Mouse (Mus musculus) limb, embryonic 11.5 days (tissue): ENCODE results near the gene Zfp46. TPM values are rescaled to one million over a fixed set of nuclear protein-coding genes. Genes with fewer than 3 reads are reported as not detected.

Source experiments
- ATAC-seq: fragments of 200-750 bp; cut with Nextera tagmentation; 2 replicates; pipeline ENCODE4 v1.8.0; 2017; ENCODE audit warnings: low read depth; ENCODE audit not compliant: insufficient number of reproducible peaks, low FRiP score, low TSS enrichment
- DNase-seq: peaks from one replicate; pipeline ENCODE4 v3.0.0-alpha.2; 2015; ENCODE audit warnings: low spot score
- H3K27ac ChIP-seq: fragments of 300-500 bp; sonication (generic); replicated peaks from 2 replicates; pipeline ENCODE4 v1.5.1; 2014; ENCODE audit warnings: low read depth, mild to moderate bottlenecking, low read length
- H3K27me3 ChIP-seq: fragments of 300-500 bp; sonication (generic); 2 replicates; pipeline ENCODE4 v1.6.1; 2014; ENCODE audit warnings: mild to moderate bottlenecking, low read length, mixed read lengths; ENCODE audit not compliant: control insufficient read depth, insufficient read depth
- H3K36me3 ChIP-seq: fragments of 300-500 bp; sonication (generic); 2 replicates; pipeline ENCODE4 v1.6.1; 2014; ENCODE audit warnings: mild to moderate bottlenecking, low read length, moderate library complexity, mixed read lengths; ENCODE audit not compliant: control insufficient read depth, insufficient read depth
- H3K4me1 ChIP-seq: fragments of 300-500 bp; sonication (generic); 2 replicates; pipeline ENCODE4 v1.6.1; 2014; ENCODE audit warnings: low read length, mixed read lengths; ENCODE audit not compliant: control insufficient read depth, insufficient read depth
- H3K4me2 ChIP-seq: fragments of 300-500 bp; sonication (generic); 2 replicates; pipeline ENCODE4 v1.6.1; 2014; ENCODE audit warnings: low read depth, mild to moderate bottlenecking, moderate library complexity; ENCODE audit not compliant: severe bottlenecking
- H3K4me3 ChIP-seq: fragments of 300-500 bp; sonication (generic); 2 replicates; pipeline ENCODE4 v1.5.1; 2014; ENCODE audit warnings: low read depth, low read length
- H3K9ac ChIP-seq: fragments of 300-500 bp; sonication (generic); 2 replicates; pipeline ENCODE4 v1.6.1; 2014; ENCODE audit warnings: mild to moderate bottlenecking, low read length
- H3K9me3 ChIP-seq: fragments of 300-500 bp; sonication (generic); 2 replicates; pipeline ENCODE4 v1.6.1; 2016; ENCODE audit warnings: low read length; ENCODE audit not compliant: control insufficient read depth
- WGBS: fragments of 180-500 bp; shearing (Covaris S2); extraction: QIAGEN DNeasy Blood & Tissue Kit; methylation state at CpG from one replicate; pipeline ENCODE4 v1.1.7; 2014; 5-methylcytosine and 5-hydroxymethylcytosine counted together
- polyA plus RNA-seq: library from polyadenylated mRNA; unstranded; fragments of >200 nt; fragmentation: Nextera tagmentation; extraction: Ambion mirVana; gene quantifications from 2 replicates; pipeline ENCODE4 v1.2.1, GENCODE M21; 2014

The Zfp46 gene
- polyA plus RNA-seq, 1 experiment from 2014 or later = 25.3 TPM

DNA sequence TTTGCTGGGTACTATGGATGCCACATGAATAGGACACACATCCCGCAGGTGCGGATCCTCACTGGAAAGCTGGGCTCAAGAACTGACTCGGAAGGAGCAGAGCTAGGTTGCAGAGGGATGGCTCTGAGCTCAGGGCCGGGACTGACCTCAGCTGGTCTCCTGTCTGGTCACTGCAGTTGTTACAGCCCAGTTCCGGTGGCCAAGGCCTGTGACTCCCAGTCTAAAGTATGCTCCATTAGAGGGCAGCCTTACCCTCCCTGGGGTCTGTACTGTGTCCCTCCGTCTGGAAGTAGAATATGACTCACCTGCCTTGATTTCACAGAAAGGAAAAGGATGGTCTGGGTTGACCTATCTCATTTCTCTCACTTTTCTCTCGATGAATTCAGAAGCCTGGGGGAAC lies 40.3 kb upstream of the Zfp46 start:
- Histone ChIP-seq H3K27me3 (peaks cover 49% of the 10 kb centered on the region), H3K36me3 (no peaks in the 10 kb centered on the region), H3K4me3 (no peak overlapping the region), H3K9me3 (no peaks in the 10 kb centered on the region; the same call in 1 of the 2 replicates), H3K4me1 (peaks cover 32% of the 10 kb centered on the region), H3K27ac (no peak overlapping the region), H3K9ac (no peak overlapping the region), H3K4me2 (no peak overlapping the region)
- DNase-seq = no peak
- no peak for ATAC-seq
- WGBS = 61% methylated on average over 7 of the region's 7 CpGs

DNA sequence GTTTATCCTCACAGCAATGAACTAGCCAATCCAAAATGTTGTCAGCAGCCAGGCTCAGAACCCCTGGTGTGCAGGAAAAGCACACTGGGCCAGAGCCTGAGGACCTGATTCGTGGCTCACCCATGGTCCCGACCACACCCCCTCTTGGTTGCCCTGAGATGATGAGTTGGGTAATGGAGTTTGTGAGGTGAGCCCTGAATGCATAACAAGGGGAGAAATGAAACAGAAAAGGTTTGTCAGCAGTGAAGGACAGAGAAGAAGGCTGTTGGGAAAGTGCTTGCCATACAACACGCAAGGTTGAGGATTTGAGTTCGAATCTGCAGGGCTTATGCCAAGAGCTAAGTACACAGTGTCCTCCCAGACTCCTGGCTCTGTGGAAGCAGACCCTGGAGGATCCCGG lies 38.8 kb upstream of the Zfp46 start:
- Histone ChIP-seq H3K4me2 (no peak overlapping the region), H3K4me1 (peaks cover 36% of the 10 kb centered on the region), H3K27me3 (peaks cover 53% of the 10 kb centered on the region), H3K4me3 (no peak overlapping the region), H3K9ac (no peak overlapping the region), H3K27ac (no peak overlapping the region), H3K36me3 (no peaks in the 10 kb centered on the region), H3K9me3 (no peaks in the 10 kb centered on the region)
- DNase-seq = no peak
- ATAC-seq = no peak
- WGBS = 39% methylated on average over 5 of the region's 5 CpGs

- no peaks in the 10 kb centered on the region for H3K9me3 ChIP-seq
- no peak overlapping the region for H3K9ac ChIP-seq
- peak overlapping the region; percentile 94; the same call in 1 of the 2 replicates for H3K4me2 ChIP-seq
- no peaks in the 10 kb centered on the region for H3K36me3 ChIP-seq
- peak; percentile 37 for DNase-seq
- peaks cover 55% of the 10 kb centered on the region for H3K27me3 ChIP-seq
- no peak for ATAC-seq
- H3K4me1 ChIP-seq = peaks cover 36% of the 10 kb centered on the region
- no peak overlapping the region for H3K4me3 ChIP-seq
- no peak overlapping the region for H3K27ac ChIP-seq
- WGBS = 2% methylated on average over 12 of the region's 12 CpGs
Measured at GRCm38 (mm10) chr4:136246568-136246969, 37.9 kb upstream of the Zfp46 start.

DNA sequence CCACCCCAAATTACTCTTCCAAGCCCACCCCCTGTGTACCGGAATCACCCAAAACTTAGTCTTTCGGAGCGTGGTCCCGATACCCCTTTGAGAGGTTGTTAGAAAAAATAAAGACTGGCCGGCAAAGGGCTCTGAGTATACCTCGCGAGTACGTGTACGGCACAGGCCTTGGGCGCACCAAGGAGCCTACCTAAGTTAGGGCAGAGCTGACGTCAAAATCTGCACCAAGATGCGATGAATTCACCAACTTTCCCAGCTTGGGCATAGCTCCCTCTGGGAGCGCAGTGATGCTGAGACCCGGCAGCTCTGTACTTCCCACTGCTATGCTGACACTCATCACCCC lies 37.1 kb upstream of the Zfp46 start:
- peaks cover 36% of the 10 kb centered on the region for H3K4me1 ChIP-seq
- H3K27ac ChIP-seq = no peak overlapping the region
- 1% methylated on average over 14 of the region's 14 CpGs for WGBS
- DNase-seq (no peak), ATAC-seq (no peak)
- H3K36me3 ChIP-seq = no peaks in the 10 kb centered on the region
- H3K9ac ChIP-seq = no peak overlapping the region
- H3K4me3 ChIP-seq = peak overlapping the region; percentile 47
- H3K9me3 ChIP-seq = no peaks in the 10 kb centered on the region
- peaks cover 55% of the 10 kb centered on the region for H3K27me3 ChIP-seq
- peak overlapping the region; percentile 94 for H3K4me2 ChIP-seq

DNA sequence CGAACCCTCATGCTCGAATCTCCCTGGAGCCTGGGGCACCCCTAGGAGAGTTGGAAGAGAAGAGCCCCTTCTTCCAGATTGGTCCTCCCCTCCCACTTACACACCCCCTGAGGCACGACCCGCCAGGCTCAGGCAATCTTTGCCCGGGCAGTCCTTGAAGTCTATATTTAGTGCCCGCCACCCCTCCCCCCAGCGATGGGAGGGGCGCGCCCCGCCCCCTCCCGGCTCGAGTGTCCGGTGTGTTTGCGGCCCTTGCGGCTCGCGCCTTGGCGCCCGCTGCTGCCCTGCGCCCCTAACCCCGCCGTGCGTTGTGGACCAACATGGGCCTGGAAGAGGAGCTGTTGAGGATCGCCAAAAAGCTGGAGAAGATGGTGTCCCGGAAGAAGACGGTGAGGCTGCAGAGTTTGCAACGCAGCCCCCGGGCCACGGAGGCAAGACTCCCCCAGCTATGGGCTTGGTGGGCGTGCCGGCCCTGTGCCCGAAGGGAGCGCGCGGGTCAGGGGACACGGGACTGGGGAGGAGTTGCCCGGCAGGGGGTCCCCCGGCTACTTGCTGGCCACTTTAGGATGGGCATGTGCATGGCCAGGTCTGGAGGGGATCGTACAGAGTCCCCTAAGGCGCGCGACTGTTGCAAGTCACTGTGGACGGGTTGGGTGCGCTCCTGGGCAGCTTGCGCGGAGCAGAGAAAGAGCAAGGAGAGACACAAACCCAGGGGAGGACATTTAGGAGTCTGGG lies 36.6 kb upstream of the Zfp46 start, which contains the start of gene Tcea3:
Tcea3 (plus strand) TSS at position 1 of the 735 bp plus-strand sequence.
- Histone ChIP-seq H3K27me3 (peaks cover 55% of the 10 kb centered on the region), H3K9me3 (no peaks in the 10 kb centered on the region), H3K4me3 (peak within 1 kb of the TSS; percentile 47), H3K36me3 (no peaks in the 10 kb centered on the region), H3K9ac (0 out of 2 replicates have a peak within 1 kb of the TSS, but pooled peaks have one; percentile 3), H3K4me2 (peak within 1 kb of the TSS; percentile 94), H3K4me1 (peaks cover 36% of the 10 kb centered on the region), H3K27ac (no peak within 1 kb of the TSS)
- DNase-seq (peak; percentile 67), ATAC-seq (peak; percentile 56; the same call in 1 of the 2 replicates)
- WGBS = under 1% methylated on average over 46 of the region's 46 CpGs

DNA sequence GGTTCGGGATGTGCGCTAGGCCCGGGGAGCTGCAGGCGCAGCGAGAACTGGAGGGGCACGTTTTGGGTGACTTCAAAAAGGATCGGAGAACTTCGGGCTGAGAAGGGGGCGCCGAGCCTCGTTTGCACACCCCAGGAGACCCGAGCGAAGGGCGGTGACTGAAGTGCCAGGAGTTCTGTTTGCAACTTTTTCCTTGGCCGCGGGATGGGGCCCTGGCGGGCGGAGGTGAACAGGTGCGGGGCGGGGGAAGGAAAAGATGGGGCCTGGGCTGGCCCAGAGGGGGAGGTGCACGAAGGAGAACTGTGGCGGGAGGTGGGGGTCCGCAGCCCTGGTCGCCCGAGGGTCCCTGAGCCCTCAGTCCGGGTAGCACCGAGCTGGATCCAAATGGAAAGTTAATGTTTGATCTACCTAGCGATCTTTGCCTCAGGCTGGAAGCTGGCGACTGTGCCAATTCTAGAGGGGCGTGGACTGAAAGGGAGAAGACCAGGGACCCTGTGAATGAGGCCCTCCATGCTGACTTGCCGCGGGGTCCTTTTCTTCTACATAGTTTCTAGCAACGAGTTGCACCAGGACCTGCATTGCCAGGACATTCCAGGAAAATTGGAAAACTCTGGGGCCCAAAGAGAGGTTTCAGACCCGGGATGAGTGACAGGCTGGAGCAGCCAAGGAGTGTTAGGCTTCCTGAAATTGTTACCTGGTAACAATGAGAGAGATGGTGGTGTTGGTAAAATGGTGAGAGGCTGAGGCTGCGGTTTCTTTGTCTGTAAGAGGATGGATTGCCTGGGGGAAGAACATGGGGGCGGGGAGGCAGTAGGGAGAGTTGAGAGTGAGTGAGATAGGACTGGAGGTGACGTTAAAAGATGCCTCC lies 35.8 kb upstream of the Zfp46 start:
- DNase-seq = peak; percentile 61
- WGBS = under 1% methylated on average over 36 of the region's 37 CpGs
- no peaks in the 10 kb centered on the region for H3K36me3 ChIP-seq
- H3K4me2 ChIP-seq = peak overlapping the region; percentile 94
- 0 out of 2 replicates have a peak overlapping the region, but pooled peaks have one; percentile 3 for H3K9ac ChIP-seq
- H3K4me1 ChIP-seq = peaks cover 36% of the 10 kb centered on the region
- H3K27ac ChIP-seq = no peak overlapping the region
- peak overlapping the region; percentile 47 for H3K4me3 ChIP-seq
- no peaks in the 10 kb centered on the region for H3K9me3 ChIP-seq
- H3K27me3 ChIP-seq = peaks cover 55% of the 10 kb centered on the region
- no peak for ATAC-seq

GRCm38 (mm10) chr4:136249332-136249647 lies 35.2 kb upstream of the Zfp46 start:
- H3K9me3 ChIP-seq = no peaks in the 10 kb centered on the region
- no peak overlapping the region; the same call in 1 of the 2 replicates for H3K4me2 ChIP-seq
- peaks cover 36% of the 10 kb centered on the region for H3K4me1 ChIP-seq
- ATAC-seq = no peak
- no peak overlapping the region for H3K9ac ChIP-seq
- WGBS = 4% methylated on average over 11 of the region's 11 CpGs
- no peak overlapping the region; the same call in 1 of the 2 replicates for H3K4me3 ChIP-seq
- no peaks in the 10 kb centered on the region for H3K36me3 ChIP-seq
- H3K27ac ChIP-seq = no peak overlapping the region
- no peak for DNase-seq
- peaks cover 55% of the 10 kb centered on the region for H3K27me3 ChIP-seq

DNA sequence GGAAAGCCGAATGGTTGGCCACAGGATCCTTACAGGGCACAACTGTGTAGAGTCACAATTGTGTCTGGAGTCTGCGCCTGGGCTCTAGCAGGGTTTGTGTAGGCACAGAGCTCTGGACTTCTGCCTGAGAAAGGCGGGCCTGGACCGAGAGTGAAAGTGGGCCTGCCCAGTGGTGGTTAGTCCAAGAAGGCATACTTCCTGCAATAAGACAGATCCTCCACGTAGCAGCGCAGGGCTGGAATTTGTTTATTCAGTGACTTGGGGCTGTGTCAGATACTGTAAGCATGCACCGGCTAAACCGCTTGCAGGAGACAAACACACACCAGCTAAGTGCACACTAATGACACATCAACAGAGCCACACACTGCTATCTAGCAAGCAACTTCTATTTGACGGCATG lies 34.7 kb upstream of the Zfp46 start:
- no peak overlapping the region for H3K27ac ChIP-seq
- no peaks in the 10 kb centered on the region for H3K9me3 ChIP-seq
- peaks cover 36% of the 10 kb centered on the region for H3K4me1 ChIP-seq
- WGBS = 45% methylated on average over 9 of the region's 9 CpGs
- ATAC-seq = no peak
- H3K36me3 ChIP-seq = no peaks in the 10 kb centered on the region
- H3K27me3 ChIP-seq = peaks cover 55% of the 10 kb centered on the region
- H3K4me3 ChIP-seq = no peak overlapping the region
- no peak overlapping the region for H3K4me2 ChIP-seq
- no peak for DNase-seq
- no peak overlapping the region for H3K9ac ChIP-seq
